Comparison of ENCODE assay signal across 8 mouse cellular contexts in the genomic region with DNA sequence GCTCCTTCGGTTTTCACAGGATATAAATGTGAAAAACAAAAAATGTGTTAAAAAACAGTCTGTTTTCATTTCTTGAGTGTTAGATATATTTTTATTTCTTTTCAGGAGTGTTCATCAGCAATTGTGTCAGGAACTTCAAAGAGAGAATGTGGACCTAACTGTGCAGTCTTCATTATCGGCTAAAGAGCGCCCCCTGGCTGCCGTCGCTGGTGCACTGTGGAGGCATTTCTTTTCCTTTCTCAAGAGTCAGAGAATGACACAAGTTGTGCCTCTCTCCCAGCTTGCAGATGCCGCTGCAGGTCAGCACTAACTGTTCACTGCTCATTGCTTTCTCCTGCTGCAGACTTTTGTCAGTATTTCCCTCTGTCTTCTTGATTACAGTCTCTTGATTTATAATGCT.
DNase-seq lines count a peak whose midpoint lies in the region; ATAC-seq and TF ChIP-seq lines count a peak whose summit lies in the region.

No protein-coding gene starts in this region.

- no peak for TF ChIP-seq EP300 in ES-Bruce4 (IDR thresholded peaks at IDR 0.05; ENCODE audit: insufficient read depth, low read depth, low read length)

- no peak overlapping the region for H3K9ac ChIP-seq in ES-Bruce4 (ENCODE audit: low read depth, poor library complexity, severe bottlenecking)
- no peak overlapping the region for H3K9ac ChIP-seq in lung, embryonic 14.5 days

- no peak for TF ChIP-seq POLR2A in ES-Bruce4 (IDR thresholded peaks at IDR 0.05; ENCODE audit: insufficient read depth, low read length)
- TF ChIP-seq POLR2A in olfactory bulb, adult 2 months (IDR thresholded peaks at IDR 0.05; ENCODE audit: insufficient read depth, low read depth, low read length) = no peak

- WGBS in forebrain, embryonic 10.5 days = 23% methylated on average over 6 of the region's 6 CpGs
- 12% methylated on average over 6 of the region's 6 CpGs for WGBS in lung, embryonic 14.5 days
- WGBS in olfactory bulb, adult 2 months = 12% methylated on average over 6 of the region's 6 CpGs

- peaks cover 10% of the 10 kb centered on the region; the same call in 1 of the 2 replicates for H3K9me3 ChIP-seq in ES-Bruce4 (replicated peaks; ENCODE audit: control insufficient read depth, insufficient read depth, low read length, poor library complexity, severe bottlenecking)
- H3K9me3 ChIP-seq in forebrain, embryonic 10.5 days = peaks cover 4% of the 10 kb centered on the region; the same call in 1 of the 2 replicates
- no peaks in the 10 kb centered on the region for H3K9me3 ChIP-seq in lung, embryonic 14.5 days (ENCODE audit: low read depth, low read length)

- no peaks in the 10 kb centered on the region for H3K4me1 ChIP-seq in ES-Bruce4 (ENCODE audit: control insufficient read depth, insufficient read depth, low read length)
- no peaks in the 10 kb centered on the region for H3K4me1 ChIP-seq in forebrain, embryonic 10.5 days
- H3K4me1 ChIP-seq in lung, embryonic 14.5 days (ENCODE audit: insufficient read depth) = no peaks in the 10 kb centered on the region
- H3K4me1 ChIP-seq in olfactory bulb, adult 2 months (ENCODE audit: control insufficient read depth, insufficient read depth, low read length) = no peaks in the 10 kb centered on the region

- DNase-seq in brain, embryonic 18.5 days (ENCODE audit: low read depth, low spot score) = peak; percentile 50
- DNase-seq in forebrain, embryonic 10.5 days (ENCODE audit: extremely low spot score, low spot score) = peak; percentile 74
- peak; percentile 82 for DNase-seq in heart, postnatal 4 days
- DNase-seq in layer of hippocampus, adult 2 months (ENCODE audit: low spot score in 2 of 2) = peak; percentile 72 to 92
- DNase-seq in lung, embryonic 14.5 days = peak; percentile 86
- peak; percentile 30 for DNase-seq in testis, postnatal 14 days (ENCODE audit: low spot score)

- H3K4me3 ChIP-seq in ES-Bruce4 (ENCODE audit: low read depth, low read length) = no peak overlapping the region
- H3K4me3 ChIP-seq in forebrain, embryonic 10.5 days = no peak overlapping the region
- no peak overlapping the region for H3K4me3 ChIP-seq in layer of hippocampus, adult 2 months
- no peak overlapping the region for H3K4me3 ChIP-seq in lung, embryonic 14.5 days (ENCODE audit: low read depth, low read length)
- no peak overlapping the region for H3K4me3 ChIP-seq in olfactory bulb, adult 2 months (ENCODE audit: insufficient read depth, low read depth, low read length)

- no peak overlapping the region for H3K4me2 ChIP-seq in lung, embryonic 14.5 days

- peak; percentile 74; the same call in 1 of the 2 replicates for ATAC-seq in lung, embryonic 14.5 days (ENCODE audit: insufficient read depth)

- peak; percentile 91 for TF ChIP-seq CTCF in ES-Bruce4 (IDR thresholded peaks at IDR 0.05; ENCODE audit: low read depth, low read length)
- TF ChIP-seq CTCF in layer of hippocampus, adult 2 months (conservative IDR thresholded peaks at IDR 0.05) = peak; percentile 98
- peak; percentile 87 for TF ChIP-seq CTCF in lung, embryonic 14.5 days (IDR thresholded peaks at IDR 0.05; ENCODE audit: low read depth)
- TF ChIP-seq CTCF in olfactory bulb, adult 2 months (IDR thresholded peaks at IDR 0.05; ENCODE audit: insufficient read depth, low read depth, low read length) = peak; percentile 74; the same call in 1 of the 2 replicates

- no peaks in the 10 kb centered on the region for H3K27me3 ChIP-seq in ES-Bruce4 (ENCODE audit: control insufficient read depth, insufficient read depth, low read length, poor library complexity, severe bottlenecking)
- H3K27me3 ChIP-seq in forebrain, embryonic 10.5 days (ENCODE audit: poor library complexity, severe bottlenecking) = no peaks in the 10 kb centered on the region
- H3K27me3 ChIP-seq in lung, embryonic 14.5 days (ENCODE audit: insufficient read depth, low read length) = no peaks in the 10 kb centered on the region

- H3K36me3 ChIP-seq in ES-Bruce4 (ENCODE audit: control insufficient read depth, insufficient read depth, low read length, poor library complexity, severe bottlenecking) = peaks cover 14% of the 10 kb centered on the region
- H3K36me3 ChIP-seq in forebrain, embryonic 10.5 days (replicated peaks) = peaks cover 41% of the 10 kb centered on the region
- H3K36me3 ChIP-seq in lung, embryonic 14.5 days (ENCODE audit: insufficient read depth) = peaks cover 15% of the 10 kb centered on the region; the same call in 1 of the 2 replicates

- no peak overlapping the region for H3K27ac ChIP-seq in ES-Bruce4 (ENCODE audit: insufficient read depth, low read length)
- no peak overlapping the region for H3K27ac ChIP-seq in forebrain, embryonic 10.5 days
- no peak overlapping the region for H3K27ac ChIP-seq in layer of hippocampus, adult 2 months
- H3K27ac ChIP-seq in lung, embryonic 14.5 days (ENCODE audit: low read depth) = no peak overlapping the region
- no peak overlapping the region for H3K27ac ChIP-seq in olfactory bulb, adult 2 months (ENCODE audit: insufficient read depth, low read depth, low read length)

Comparison
In these comparisons a context has a peak if more than half of its experiments do, and no peak if none do; other contexts are left out.
1. DNase-seq: peak in every context shown above with its lines; median percentile 86 in lung, embryonic 14.5 days; 82 in heart, postnatal 4 days; 82 in layer of hippocampus, adult 2 months; 74 in forebrain, embryonic 10.5 days; 50 in brain, embryonic 18.5 days; 30 in testis, postnatal 14 days.